Mouse (Mus musculus) stomach, postnatal 0 days (tissue): ENCODE measurements around the gene Nsun7. TPM values are rescaled to one million over a fixed set of nuclear protein-coding genes. Genes with fewer than 3 reads are reported as not detected.

Experiments
- ATAC-seq: fragments of 200-750 bp; cut with Nextera tagmentation; 2 replicates; pipeline ENCODE4 v1.8.0; 2017; ENCODE audit not compliant: low FRiP score, low TSS enrichment
- DNase-seq: peaks from one replicate; pipeline ENCODE4 v3.0.0-alpha.2; 2016; ENCODE audit warnings: low spot score
- H3K27ac ChIP-seq: fragments of 300-500 bp; sonication (generic); replicated peaks from 2 replicates; pipeline ENCODE4 v1.5.1; 2014; ENCODE audit warnings: mild to moderate bottlenecking, control low read depth
- H3K27me3 ChIP-seq: fragments of 300-500 bp; sonication (generic); 2 replicates; pipeline ENCODE4 v1.6.1; 2014; ENCODE audit warnings: low read length; ENCODE audit not compliant: control insufficient read depth, insufficient read depth
- H3K36me3 ChIP-seq: fragments of 300-500 bp; sonication (generic); 2 replicates; pipeline ENCODE4 v1.6.1; 2014; ENCODE audit warnings: low read length, mixed read lengths; ENCODE audit not compliant: control insufficient read depth, insufficient read depth
- H3K4me1 ChIP-seq: fragments of 300-500 bp; sonication (generic); replicated peaks from 2 replicates; pipeline ENCODE4 v1.6.1; 2014; ENCODE audit warnings: antibody characterized with exemption; ENCODE audit not compliant: control insufficient read depth, insufficient read depth
- H3K4me2 ChIP-seq: fragments of 300-500 bp; sonication (generic); replicated peaks from 2 replicates; pipeline ENCODE4 v1.6.1; 2014; ENCODE audit warnings: low read depth, mild to moderate bottlenecking, control low read depth, moderate library complexity
- H3K4me3 ChIP-seq: fragments of 300-500 bp; sonication (generic); 2 replicates; pipeline ENCODE4 v1.5.1; 2014; ENCODE audit warnings: low read depth, low read length, control low read depth
- H3K9ac ChIP-seq: fragments of 300-500 bp; sonication (generic); 2 replicates; pipeline ENCODE4 v1.6.1; 2014; ENCODE audit warnings: mild to moderate bottlenecking, low read length, control low read depth, mixed read lengths
- H3K9me3 ChIP-seq: fragments of 300-500 bp; sonication (generic); 2 replicates; pipeline ENCODE4 v1.6.1; 2016; ENCODE audit warnings: low read length; ENCODE audit not compliant: control insufficient read depth
- CTCF ChIP-seq: IDR thresholded peaks from 2 replicates; pipeline ENCODE4 v1.5.1; 2016; ENCODE audit warnings: antibody characterized with exemption, low read depth, mild to moderate bottlenecking, moderate library complexity
- EP300 ChIP-seq: optimal IDR thresholded peaks from 2 replicates; pipeline ENCODE3; 2016; ENCODE audit warnings: antibody characterized with exemption
- WGBS: fragments of 180-500 bp; shearing (Covaris S2); extraction: QIAGEN DNeasy Blood & Tissue Kit; methylation state at CpG from one replicate; pipeline ENCODE4 v1.1.7; 2014; 5-methylcytosine and 5-hydroxymethylcytosine counted together
- polyA plus RNA-seq: library from polyadenylated mRNA; unstranded; fragments of >200 nt; fragmentation: Nextera tagmentation; extraction: Ambion mirVana; gene quantifications from 2 replicates; pipeline ENCODE4 v1.2.1, GENCODE M21; 2015

The Nsun7 gene
- polyA plus RNA-seq, 1 experiment from 2014 or later: 0.06 TPM

- Histone ChIP-seq H3K36me3 (no peaks in the 10 kb centered on the region), H3K27ac (no peak overlapping the region), H3K4me2 (no peak overlapping the region), H3K9me3 (no peaks in the 10 kb centered on the region), H3K9ac (no peak overlapping the region), H3K27me3 (no peaks in the 10 kb centered on the region), H3K4me1 (no peaks in the 10 kb centered on the region), H3K4me3 (no peak overlapping the region)
- no peak for TF ChIP-seq CTCF
- TF ChIP-seq EP300: no peak
- 85% methylated on average over 11 of the region's 11 CpGs for WGBS
- no peak for DNase-seq
- ATAC-seq: no peak
Observed at GRCm38 (mm10) chr5:66294106-66294625, 34.5 kb downstream of the Nsun7 start.

DNA sequence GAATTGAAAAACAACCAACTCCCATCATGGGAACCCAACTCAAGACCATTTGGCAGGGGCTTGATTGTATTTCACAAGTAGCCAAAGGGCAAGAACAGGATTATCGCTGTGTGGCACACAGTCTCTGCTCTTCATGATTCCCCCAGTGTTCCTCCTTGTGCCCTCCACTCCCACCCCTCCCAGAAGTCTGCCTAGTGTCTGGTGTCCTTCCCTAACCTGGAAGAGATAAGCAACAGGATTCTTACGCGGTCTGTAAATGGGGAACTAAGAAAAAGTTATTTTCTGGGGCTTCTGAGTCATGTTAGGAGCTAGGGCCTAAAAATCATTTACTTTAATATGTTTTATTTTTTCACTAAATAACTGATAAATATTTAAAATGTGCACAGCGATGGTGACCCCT lies 35.3 kb downstream of the Nsun7 start:
- Histone ChIP-seq H3K27me3 (no peaks in the 10 kb centered on the region), H3K4me3 (no peak overlapping the region), H3K4me2 (no peak overlapping the region), H3K4me1 (no peaks in the 10 kb centered on the region), H3K36me3 (no peaks in the 10 kb centered on the region), H3K9me3 (no peaks in the 10 kb centered on the region), H3K27ac (no peak overlapping the region), H3K9ac (no peak overlapping the region)
- DNase-seq (no peak), ATAC-seq (no peak)
- TF ChIP-seq CTCF (no peak), EP300 (no peak)
- WGBS: 93% methylated on average over 4 of the region's 4 CpGs

DNA sequence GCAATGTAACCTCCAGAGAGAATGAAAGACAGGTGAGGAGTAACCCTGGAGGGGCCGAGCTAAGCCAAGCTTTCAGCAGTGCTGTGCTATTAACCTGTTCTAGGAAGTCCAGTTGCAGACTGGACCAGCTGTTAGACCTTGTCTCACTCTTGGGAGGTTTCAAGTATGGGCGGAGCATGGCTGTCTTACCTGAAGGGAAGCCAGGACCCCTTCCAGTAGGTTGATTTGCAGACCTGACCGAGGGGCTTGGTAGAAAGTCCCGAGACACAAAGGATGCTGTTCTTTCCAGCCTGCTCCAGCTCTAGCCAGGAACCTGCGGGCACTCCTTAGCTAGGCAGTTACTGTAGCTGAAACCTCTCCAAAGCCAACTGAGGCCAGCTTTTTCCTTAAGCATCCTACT lies 36.4 kb downstream of the Nsun7 start:
- no peaks in the 10 kb centered on the region for H3K36me3 ChIP-seq
- H3K4me1 ChIP-seq: no peaks in the 10 kb centered on the region
- TF ChIP-seq EP300: no peak
- TF ChIP-seq CTCF: no peak
- ATAC-seq (no peak), DNase-seq (no peak)
- no peaks in the 10 kb centered on the region for H3K27me3 ChIP-seq
- H3K4me3 ChIP-seq: no peak overlapping the region
- 91% methylated on average over 5 of the region's 5 CpGs for WGBS
- H3K4me2 ChIP-seq: no peak overlapping the region
- H3K27ac ChIP-seq: no peak overlapping the region
- no peak overlapping the region for H3K9ac ChIP-seq
- H3K9me3 ChIP-seq: no peaks in the 10 kb centered on the region

DNA sequence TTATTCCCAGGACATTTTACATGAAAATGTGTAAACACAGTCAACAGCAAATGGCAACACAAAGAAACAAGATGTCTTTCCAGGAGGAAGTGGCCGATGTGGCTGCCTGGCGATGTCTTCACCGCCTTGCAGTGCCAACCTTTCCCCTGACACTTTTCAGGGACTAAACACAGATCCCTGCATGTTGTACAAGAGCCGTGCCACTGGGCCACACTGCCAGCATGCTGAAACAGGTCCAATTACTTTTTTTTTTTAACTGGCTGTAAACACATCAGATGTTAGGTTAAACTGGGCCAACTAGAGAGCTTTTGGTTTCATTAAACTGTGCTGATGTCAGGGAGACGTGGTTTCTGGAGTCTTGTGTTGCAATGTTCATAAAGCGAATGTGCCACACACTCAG lies 39.2 kb downstream of the Nsun7 start:
- TF ChIP-seq CTCF: no peak
- H3K4me1 ChIP-seq: no peaks in the 10 kb centered on the region
- no peak overlapping the region for H3K9ac ChIP-seq
- no peak overlapping the region for H3K4me3 ChIP-seq
- 84% methylated on average over 6 of the region's 6 CpGs for WGBS
- H3K4me2 ChIP-seq: no peak overlapping the region
- no peaks in the 10 kb centered on the region for H3K27me3 ChIP-seq
- ATAC-seq (no peak), DNase-seq (no peak)
- no peaks in the 10 kb centered on the region for H3K36me3 ChIP-seq
- H3K9me3 ChIP-seq: no peaks in the 10 kb centered on the region
- H3K27ac ChIP-seq: no peak overlapping the region

DNA sequence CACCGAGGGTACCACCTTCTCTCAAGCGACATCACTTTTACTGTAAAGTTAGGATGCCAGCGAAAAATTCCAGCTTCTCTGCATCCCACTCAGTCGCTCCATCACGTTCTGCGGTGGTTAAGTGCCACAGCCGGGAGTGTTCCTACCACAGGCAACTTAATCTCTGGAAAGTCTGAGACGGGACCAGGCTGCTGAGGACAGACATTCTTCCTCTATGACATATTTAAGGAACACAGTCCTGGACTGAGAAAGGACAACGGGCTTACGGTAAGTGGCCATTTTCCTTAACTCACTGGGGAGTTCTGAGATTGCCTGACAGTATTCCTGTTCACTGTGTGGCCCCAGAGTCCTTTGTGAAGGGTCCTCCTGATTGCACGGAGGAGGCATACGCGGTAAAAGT lies 40.9 kb downstream of the Nsun7 start:
- Histone ChIP-seq H3K36me3 (no peaks in the 10 kb centered on the region), H3K27me3 (no peaks in the 10 kb centered on the region), H3K4me2 (no peak overlapping the region), H3K27ac (no peak overlapping the region), H3K9me3 (no peaks in the 10 kb centered on the region), H3K4me1 (no peaks in the 10 kb centered on the region), H3K4me3 (no peak overlapping the region), H3K9ac (no peak overlapping the region)
- no peak for TF ChIP-seq CTCF
- TF ChIP-seq EP300: no peak
- ATAC-seq: no peak
- WGBS: 89% methylated on average over 13 of the region's 13 CpGs
- DNase-seq: no peak

GRCm38 (mm10) chr5:66302085-66302815 lies 42.6 kb downstream of the Nsun7 start:
- no peaks in the 10 kb centered on the region for H3K4me1 ChIP-seq
- H3K4me2 ChIP-seq: no peak overlapping the region
- TF ChIP-seq EP300: no peak
- no peak for TF ChIP-seq CTCF
- H3K27ac ChIP-seq: no peak overlapping the region
- no peaks in the 10 kb centered on the region for H3K27me3 ChIP-seq
- ATAC-seq (no peak), DNase-seq (no peak)
- WGBS: 82% methylated on average over 21 of the region's 21 CpGs
- H3K9me3 ChIP-seq: no peaks in the 10 kb centered on the region
- H3K4me3 ChIP-seq: no peak overlapping the region
- no peaks in the 10 kb centered on the region; the same call in 1 of the 2 replicates for H3K36me3 ChIP-seq
- H3K9ac ChIP-seq: no peak overlapping the region
